Mouse (Mus musculus) hindbrain, embryonic 13.5 days (tissue): Measurements from ENCODE around the gene Ltb. TPM values are rescaled to one million over a fixed set of nuclear protein-coding genes. Genes with fewer than 3 reads are reported as not detected.
A peak's percentile ranks its signal among the peaks of the same experiment; 100 is the strongest.

Source experiments
- ATAC-seq: fragments of 200-750 bp; cut with Nextera tagmentation; 2 replicates; pipeline ENCODE4 v1.8.0; 2017; ENCODE audit warnings: moderate TSS enrichment; ENCODE audit not compliant: low FRiP score
- H3K27ac ChIP-seq: fragments of 300-500 bp; sonication (generic); 2 replicates; pipeline ENCODE4 v1.5.1; 2015; ENCODE audit warnings: inconsistent platforms, mild to moderate bottlenecking, moderate library complexity
- H3K27me3 ChIP-seq: fragments of 300-500 bp; sonication (generic); 2 replicates; pipeline ENCODE4 v1.6.1; 2015; ENCODE audit warnings: mild to moderate bottlenecking, inconsistent platforms
- H3K36me3 ChIP-seq: fragments of 300-500 bp; sonication (generic); 2 replicates; pipeline ENCODE4 v1.6.1; 2015; ENCODE audit warnings: mild to moderate bottlenecking, inconsistent platforms
- H3K4me1 ChIP-seq: fragments of 300-500 bp; sonication (generic); replicated peaks from 2 replicates; pipeline ENCODE4 v1.6.1; 2015; ENCODE audit warnings: inconsistent platforms
- H3K4me2 ChIP-seq: fragments of 300-500 bp; sonication (generic); 2 replicates; pipeline ENCODE4 v1.6.1; 2015; ENCODE audit warnings: inconsistent platforms, mild to moderate bottlenecking, moderate library complexity
- H3K4me3 ChIP-seq: fragments of 300-500 bp; sonication (generic); 2 replicates; pipeline ENCODE4 v1.5.1; 2015; ENCODE audit warnings: mild to moderate bottlenecking, inconsistent platforms
- H3K9ac ChIP-seq: fragments of 300-500 bp; sonication (generic); 2 replicates; pipeline ENCODE4 v1.6.1; 2015; ENCODE audit warnings: mild to moderate bottlenecking, inconsistent platforms
- H3K9me3 ChIP-seq: fragments of 300-500 bp; sonication (generic); 2 replicates; pipeline ENCODE4 v1.6.1; 2016; ENCODE audit warnings: inconsistent platforms
- WGBS: fragments of 180-500 bp; shearing (Covaris S2); methylation state at CpG from one replicate; pipeline ENCODE4 v1.1.7; 2015; 5-methylcytosine and 5-hydroxymethylcytosine counted together
- polyA plus RNA-seq: library from polyadenylated mRNA; unstranded; fragments of >200 nt; fragmentation: Nextera tagmentation; extraction: Ambion mirVana; gene quantifications from 2 replicates; pipeline ENCODE4 v1.2.1, GENCODE M21; 2015

Ltb gene
- polyA plus RNA-seq: 0.44 and 0.52 TPM in 2 replicates

- Histone ChIP-seq H3K4me1 (peaks cover 18% of the 10 kb centered on the region), H3K4me2 (peak within 1 kb of the TSS; percentile 65), H3K4me3 (peak within 1 kb of the TSS; percentile 40; the same call in 1 of the 2 replicates), H3K9me3 (no peaks in the 10 kb centered on the region), H3K27ac (no peak within 1 kb of the TSS), H3K36me3 (no peaks in the 10 kb centered on the region), H3K27me3 (peaks cover 50% of the 10 kb centered on the region), H3K9ac (no peak within 1 kb of the TSS; the same call in 1 of the 2 replicates)
- ATAC-seq: no peak
- WGBS: 72% methylated on average over 28 of the region's 28 CpGs
Measured at GRCm38 (mm10) chr17:35193881-35194843, at the start of gene Ltb. Gene Ltb (plus strand): TSS chr17:35194439.

GRCm38 (mm10) chr17:35146139-35146538 is 48.1 kb upstream of the Ltb start:
- H3K36me3 ChIP-seq: peaks cover 97% of the 10 kb centered on the region
- no peak overlapping the region for H3K27ac ChIP-seq
- WGBS: 86% methylated on average over 5 of the region's 5 CpGs

GRCm38 (mm10) chr17:35147348-35147747 is 46.9 kb upstream of the Ltb start:
- H3K9me3 ChIP-seq: no peaks in the 10 kb centered on the region
- H3K36me3 ChIP-seq: peaks cover 97% of the 10 kb centered on the region
- 63% methylated on average over 3 of the region's 3 CpGs for WGBS
- no peaks in the 10 kb centered on the region for H3K4me1 ChIP-seq
- ATAC-seq: no peak
- no peak overlapping the region for H3K4me3 ChIP-seq
- no peaks in the 10 kb centered on the region for H3K27me3 ChIP-seq
- H3K4me2 ChIP-seq: no peak overlapping the region
- 0 out of 2 replicates have a peak overlapping the region, but pooled peaks have one; percentile 72 for H3K27ac ChIP-seq
- no peak overlapping the region for H3K9ac ChIP-seq

More at GRCm38 (mm10) chr17:35146139-35146538, 48.1 kb upstream of the Ltb start:
- Histone ChIP-seq H3K9ac (0 out of 2 replicates have a peak overlapping the region, but pooled peaks have one; percentile 24), H3K4me2 (no peak overlapping the region), H3K4me3 (no peak overlapping the region), H3K9me3 (no peaks in the 10 kb centered on the region), H3K27me3 (no peaks in the 10 kb centered on the region), H3K4me1 (no peaks in the 10 kb centered on the region)
- no peak for ATAC-seq

- 76% methylated on average over 5 of the region's 5 CpGs for WGBS
- Histone ChIP-seq H3K4me1 (no peaks in the 10 kb centered on the region), H3K4me3 (no peak overlapping the region), H3K27me3 (no peaks in the 10 kb centered on the region), H3K9ac (no peak overlapping the region), H3K27ac (no peak overlapping the region), H3K9me3 (no peaks in the 10 kb centered on the region), H3K36me3 (peaks cover 97% of the 10 kb centered on the region), H3K4me2 (no peak overlapping the region)
- no peak for ATAC-seq
Measured at GRCm38 (mm10) chr17:35147922-35148639, 46.2 kb upstream of the Ltb start.

GRCm38 (mm10) chr17:35152121-35152520 is 42.1 kb upstream of the Ltb start:
- no peaks in the 10 kb centered on the region for H3K4me1 ChIP-seq
- no peaks in the 10 kb centered on the region for H3K27me3 ChIP-seq
- no peak overlapping the region for H3K27ac ChIP-seq
- H3K36me3 ChIP-seq: peaks cover 97% of the 10 kb centered on the region
- H3K4me2 ChIP-seq: no peak overlapping the region
- no peak for ATAC-seq
- H3K4me3 ChIP-seq: no peak overlapping the region
- WGBS: 96% methylated on average over 4 of the region's 4 CpGs
- no peak overlapping the region for H3K9ac ChIP-seq
- H3K9me3 ChIP-seq: no peaks in the 10 kb centered on the region

GRCm38 (mm10) chr17:35153077-35153476 is 41.2 kb upstream of the Ltb start:
- Histone ChIP-seq H3K27me3 (no peaks in the 10 kb centered on the region), H3K36me3 (peaks cover 98% of the 10 kb centered on the region), H3K4me3 (no peak overlapping the region), H3K4me1 (no peaks in the 10 kb centered on the region), H3K9ac (no peak overlapping the region), H3K9me3 (no peaks in the 10 kb centered on the region), H3K4me2 (no peak overlapping the region), H3K27ac (no peak overlapping the region)
- 95% methylated on average over 9 of the region's 9 CpGs for WGBS
- ATAC-seq: no peak

- H3K4me3 ChIP-seq: no peak overlapping the region
- no peak overlapping the region for H3K4me2 ChIP-seq
- H3K27ac ChIP-seq: no peak overlapping the region
- WGBS: 94% methylated on average over 4 of the region's 4 CpGs
- H3K4me1 ChIP-seq: no peaks in the 10 kb centered on the region
- peaks cover 98% of the 10 kb centered on the region for H3K36me3 ChIP-seq
- no peak for ATAC-seq
- H3K27me3 ChIP-seq: no peaks in the 10 kb centered on the region
- H3K9ac ChIP-seq: no peak overlapping the region; the same call in 1 of the 2 replicates
- no peaks in the 10 kb centered on the region for H3K9me3 ChIP-seq
Measured at GRCm38 (mm10) chr17:35153931-35154330, 40.3 kb upstream of the Ltb start.

- H3K36me3 ChIP-seq: peaks cover 98% of the 10 kb centered on the region
- ATAC-seq: no peak
- no peak overlapping the region for H3K4me3 ChIP-seq
- no peak overlapping the region for H3K9ac ChIP-seq
- H3K9me3 ChIP-seq: no peaks in the 10 kb centered on the region
- no peaks in the 10 kb centered on the region for H3K4me1 ChIP-seq
- 76% methylated on average over 7 of the region's 7 CpGs for WGBS
- H3K4me2 ChIP-seq: no peak overlapping the region
- no peak overlapping the region for H3K27ac ChIP-seq
- H3K27me3 ChIP-seq: no peaks in the 10 kb centered on the region
Measured at GRCm38 (mm10) chr17:35154616-35155015, 39.6 kb upstream of the Ltb start.

- no peaks in the 10 kb centered on the region for H3K4me1 ChIP-seq
- peaks cover 98% of the 10 kb centered on the region for H3K36me3 ChIP-seq
- H3K4me3 ChIP-seq: no peak overlapping the region
- H3K9me3 ChIP-seq: no peaks in the 10 kb centered on the region
- H3K27ac ChIP-seq: no peak overlapping the region
- WGBS: 96% methylated on average over 12 of the region's 12 CpGs
- H3K9ac ChIP-seq: no peak overlapping the region
- H3K27me3 ChIP-seq: no peaks in the 10 kb centered on the region
- ATAC-seq: no peak
- H3K4me2 ChIP-seq: no peak overlapping the region
Measured at GRCm38 (mm10) chr17:35155451-35155850, 38.8 kb upstream of the Ltb start.

- WGBS: 92% methylated on average over 33 of the region's 33 CpGs
- no peak overlapping the region for H3K4me3 ChIP-seq
- H3K27ac ChIP-seq: no peak overlapping the region
- peaks cover 100% of the 10 kb centered on the region for H3K36me3 ChIP-seq
- no peak overlapping the region for H3K4me2 ChIP-seq
- no peak for ATAC-seq
- no peak overlapping the region for H3K9ac ChIP-seq
- no peaks in the 10 kb centered on the region for H3K27me3 ChIP-seq
- no peaks in the 10 kb centered on the region for H3K9me3 ChIP-seq
- H3K4me1 ChIP-seq: peaks cover 8% of the 10 kb centered on the region
Measured at GRCm38 (mm10) chr17:35156461-35157200, 37.6 kb upstream of the Ltb start.

- 95% methylated on average over 8 of the region's 8 CpGs for WGBS
- no peak for ATAC-seq
- Histone ChIP-seq H3K4me2 (no peak overlapping the region), H3K4me3 (no peak overlapping the region), H3K36me3 (peaks cover 99% of the 10 kb centered on the region), H3K4me1 (peaks cover 15% of the 10 kb centered on the region), H3K9me3 (no peaks in the 10 kb centered on the region), H3K27me3 (no peaks in the 10 kb centered on the region), H3K27ac (no peak overlapping the region), H3K9ac (no peak overlapping the region)
Measured at GRCm38 (mm10) chr17:35157254-35157653, 37.0 kb upstream of the Ltb start.
